Mouse (Mus musculus) myocyte (in vitro differentiated cells): ENCODE results near the gene Rbm20. TPM values are rescaled to one million over a fixed set of nuclear protein-coding genes. Genes with fewer than 3 reads are reported as not detected.

Source experiments
- H3K27me3 ChIP-seq: one replicate; pipeline ENCODE4 v1.6.1; 2011; ENCODE audit not compliant: control insufficient read depth, insufficient read depth, insufficient read length
- H3K36me3 ChIP-seq: one replicate; pipeline ENCODE4 v1.6.1; 2011; ENCODE audit not compliant: control insufficient read depth, insufficient read depth
- H3K4me2 ChIP-seq: one replicate; pipeline ENCODE4 v1.6.1; 2011; ENCODE audit warnings: low read depth, control low read depth
- H3K4me3 ChIP-seq: one replicate; pipeline ENCODE4 v1.5.1; 2011; ENCODE audit warnings: mild to moderate bottlenecking, control low read depth, moderate library complexity
- H3K79me2 ChIP-seq: one replicate; pipeline ENCODE4 v1.6.1; 2011; ENCODE audit not compliant: control insufficient read depth, insufficient read depth
- H3ac ChIP-seq: one replicate; pipeline ENCODE4 v1.6.1; 2011; ENCODE audit not compliant: control insufficient read depth, insufficient read length
- CEBPB ChIP-seq: IDR thresholded peaks from 2 replicates; pipeline ENCODE4 v1.6.1; 2011; ENCODE audit warnings: mild to moderate bottlenecking, moderate library complexity; ENCODE audit not compliant: poor library complexity, insufficient read depth, severe bottlenecking
- E2F4 ChIP-seq: IDR thresholded peaks from one replicate; pipeline ENCODE4 v1.6.1; 2011; ENCODE audit warnings: mild to moderate bottlenecking, control low read depth, moderate library complexity; ENCODE audit not compliant: insufficient read depth
- MAX ChIP-seq: IDR thresholded peaks from one replicate; pipeline ENCODE4 v1.6.1; 2011; ENCODE audit warnings: low read depth, mild to moderate bottlenecking, control low read depth
- MYOD1 ChIP-seq, 3 experiments: IDR thresholded peaks; one replicate each; pipeline ENCODE4 v1.6.1; 2011; ENCODE audit warnings: control low read depth in 2 of 3, low read depth in 2 of 3, mild to moderate bottlenecking in 2 of 3, moderate library complexity in 1 of 3; ENCODE audit not compliant: insufficient read length in 2 of 3, control insufficient read depth in 1 of 3
- MYOG ChIP-seq, 3 experiments: IDR thresholded peaks; one replicate each; pipeline ENCODE4 v1.6.1; 2011; ENCODE audit warnings: control low read depth in 2 of 3, low read depth in 2 of 3, mild to moderate bottlenecking in 2 of 3; ENCODE audit not compliant: insufficient read length in 2 of 3, control insufficient read depth in 1 of 3, insufficient read depth in 1 of 3
- POLR2A ChIP-seq: IDR thresholded peaks from one replicate; pipeline ENCODE4 v1.6.1; 2011; ENCODE audit warnings: low read depth, mild to moderate bottlenecking, control low read depth, moderate library complexity; ENCODE audit not compliant: insufficient read length
- POLR2AphosphoS2 ChIP-seq: IDR thresholded peaks from one replicate; pipeline ENCODE4 v1.6.1; 2011; ENCODE audit warnings: low read depth, control low read depth; ENCODE audit not compliant: insufficient read length
- REST ChIP-seq: IDR thresholded peaks from one replicate; pipeline ENCODE4 v1.6.1; 2011; ENCODE audit warnings: mild to moderate bottlenecking, control low read depth, moderate library complexity; ENCODE audit not compliant: insufficient read depth, insufficient read length
- SRF ChIP-seq: IDR thresholded peaks from one replicate; pipeline ENCODE4 v1.6.1; 2011; ENCODE audit warnings: low read depth; ENCODE audit not compliant: control insufficient read depth, insufficient read length
- TCF12 ChIP-seq: IDR thresholded peaks from one replicate; pipeline ENCODE4 v1.6.1; 2011; ENCODE audit warnings: mild to moderate bottlenecking, control low read depth; ENCODE audit not compliant: poor library complexity, insufficient read depth, severe bottlenecking
- TCF3 ChIP-seq: IDR thresholded peaks from one replicate; pipeline ENCODE4 v1.6.1; 2011; ENCODE audit warnings: low read depth, control low read depth; ENCODE audit not compliant: insufficient read length
- USF1 ChIP-seq: IDR thresholded peaks from one replicate; pipeline ENCODE4 v1.6.1; 2011; ENCODE audit warnings: low read depth, mild to moderate bottlenecking, control low read depth, moderate library complexity
- polyA plus RNA-seq: library from polyadenylated mRNA; unstranded; fragments of >200 nt; fragmentation: generic; extraction: Trizol; gene quantifications from one replicate; pipeline ENCODE4 v1.2.1, GENCODE M21; 2012; ENCODE audit warnings: missing spikeins

The Rbm20 gene
- polyA plus RNA-seq, 1 experiment, result 35.4 TPM

- no peak overlapping the region for H3ac ChIP-seq
- TF ChIP-seq TCF3 (no peak), MYOD1 (IDR thresholded peaks at IDR 0.05; ENCODE audit: control insufficient read depth in 1 of 3, insufficient read length in 2 of 3, low read depth in 2 of 3) (peak in 1 of 3 experiments; percentile 3)
These were observed 216.6 kb downstream of the Rbm20 start for GRCm38 (mm10) chr19:53893711-53894171.

DNA sequence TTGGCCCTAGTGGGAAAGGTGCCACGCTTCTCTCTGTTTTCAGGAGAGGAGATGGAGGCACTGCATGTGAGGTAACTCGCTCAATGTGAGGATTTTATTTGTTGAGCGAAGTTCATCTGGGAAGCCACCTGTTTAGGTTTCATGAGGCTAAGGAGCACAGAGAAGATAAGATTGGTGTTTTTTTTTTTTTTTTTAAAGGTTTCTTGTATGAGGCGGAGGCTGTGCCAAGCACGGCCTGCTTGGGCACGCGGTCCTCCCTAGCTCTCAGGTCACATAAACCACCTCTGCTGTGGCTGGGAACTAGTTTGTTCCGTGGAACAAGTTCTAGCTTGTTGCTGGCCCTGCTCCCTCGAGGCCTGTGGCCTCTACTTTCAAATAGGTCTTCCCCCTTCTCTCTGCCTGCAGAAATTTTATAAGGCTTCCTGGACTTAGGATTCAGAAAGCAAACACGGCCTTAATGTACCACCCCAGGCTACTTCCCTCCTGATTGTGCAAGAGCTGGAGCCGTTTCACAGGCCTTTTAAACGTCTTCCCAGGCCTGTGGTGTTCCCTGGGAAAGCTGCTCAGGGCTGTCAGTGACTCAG lies 217.5 kb downstream of the Rbm20 start:
- no peak overlapping the region for H3K4me3 ChIP-seq
- H3K36me3 ChIP-seq, result no peaks in the 10 kb centered on the region
- no peak overlapping the region for H3K4me2 ChIP-seq
- H3K27me3 ChIP-seq, result no peaks in the 10 kb centered on the region
- no peaks in the 10 kb centered on the region for H3K79me2 ChIP-seq
- H3ac ChIP-seq, result no peak overlapping the region
- TF ChIP-seq E2F4 (no peak), TCF3 (no peak), POLR2A (no peak), CEBPB (peak; percentile 77), TCF12 (no peak)

More at GRCm38 (mm10) chr19:53893711-53894171, 216.6 kb downstream of the Rbm20 start:
- Histone ChIP-seq H3K27me3 (no peaks in the 10 kb centered on the region), H3K36me3 (no peaks in the 10 kb centered on the region), H3K4me3 (no peak overlapping the region), H3K4me2 (no peak overlapping the region), H3K79me2 (no peaks in the 10 kb centered on the region)

GRCm38 (mm10) chr19:53898046-53898445 lies 220.9 kb downstream of the Rbm20 start:
- H3K36me3 ChIP-seq, result no peaks in the 10 kb centered on the region
- no peaks in the 10 kb centered on the region for H3K27me3 ChIP-seq
- H3K4me2 ChIP-seq, result no peak overlapping the region
- TF ChIP-seq SRF (no peak), POLR2A (no peak), REST (no peak), TCF3 (no peak), USF1 (no peak), MYOG (IDR thresholded peaks at IDR 0.05; ENCODE audit: control insufficient read depth in 1 of 3, insufficient read depth in 1 of 3, insufficient read length in 2 of 3, low read depth in 2 of 3) (no peak), MYOD1 (IDR thresholded peaks at IDR 0.05; ENCODE audit: control insufficient read depth in 1 of 3, insufficient read length in 2 of 3, low read depth in 2 of 3) (no peak), TCF12 (no peak)
- no peak overlapping the region for H3K4me3 ChIP-seq
- no peaks in the 10 kb centered on the region for H3K79me2 ChIP-seq
- H3ac ChIP-seq, result no peak overlapping the region

GRCm38 (mm10) chr19:53898498-53898897 lies 221.4 kb downstream of the Rbm20 start:
- Histone ChIP-seq H3K4me2 (no peak overlapping the region), H3K4me3 (no peak overlapping the region), H3K79me2 (no peaks in the 10 kb centered on the region), H3ac (no peak overlapping the region), H3K36me3 (no peaks in the 10 kb centered on the region), H3K27me3 (no peaks in the 10 kb centered on the region)
- no peak for TF ChIP-seq MAX

DNA sequence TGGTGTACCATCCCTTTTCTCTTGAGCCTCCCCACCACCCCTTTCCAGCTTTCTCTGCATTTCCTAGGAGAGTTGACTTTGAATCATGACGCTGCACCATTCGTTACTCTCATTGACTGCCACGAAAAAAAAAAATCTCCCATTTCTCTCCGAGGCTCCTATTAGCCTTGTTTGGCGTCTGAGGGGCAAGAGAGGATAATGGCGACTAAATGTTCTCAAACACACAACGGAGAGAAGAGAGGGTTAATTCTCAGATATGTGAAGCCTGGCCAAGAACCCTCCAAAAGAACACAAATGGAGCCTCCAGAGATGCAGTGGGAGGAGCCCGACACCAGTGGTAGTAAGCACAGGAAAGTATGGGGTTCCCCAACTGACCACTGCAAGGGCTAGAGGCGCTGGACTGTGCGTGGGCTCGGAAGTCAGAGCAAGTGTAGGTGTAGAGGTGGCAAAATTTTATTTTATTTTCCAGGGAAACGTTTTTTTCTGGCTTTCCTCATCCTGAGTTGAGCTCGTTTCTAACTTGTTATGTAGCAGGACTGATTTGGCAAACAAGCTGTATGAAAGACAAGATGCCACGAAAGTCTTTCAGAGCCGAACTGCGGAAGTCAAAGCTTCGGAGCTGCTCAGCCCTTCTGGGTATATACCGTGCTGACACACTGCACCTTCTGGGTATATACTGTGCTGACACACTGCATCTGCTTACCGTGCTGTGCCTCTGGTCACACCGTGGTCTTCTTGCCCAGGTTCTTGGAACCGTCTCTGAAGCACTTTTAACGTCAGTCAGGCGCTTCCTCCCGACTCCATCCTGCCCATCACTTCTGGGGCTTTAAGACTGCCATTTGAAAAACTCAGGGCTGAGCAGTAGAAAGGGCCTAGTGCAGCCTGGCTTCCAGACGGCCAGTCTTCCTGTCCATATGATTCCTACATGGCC lies 222.1 kb downstream of the Rbm20 start:
- TF ChIP-seq CEBPB (no peak), E2F4 (no peak), POLR2A (no peak), SRF (no peak), USF1 (no peak), MAX (no peak), TCF3 (no peak), MYOG (IDR thresholded peaks at IDR 0.05; ENCODE audit: control insufficient read depth in 1 of 3, insufficient read depth in 1 of 3, insufficient read length in 2 of 3, low read depth in 2 of 3) (no peak), MYOD1 (IDR thresholded peaks at IDR 0.05; ENCODE audit: control insufficient read depth in 1 of 3, insufficient read length in 2 of 3, low read depth in 2 of 3) (no peak), REST (no peak), TCF12 (no peak), POLR2AphosphoS2 (no peak)
- no peaks in the 10 kb centered on the region for H3K27me3 ChIP-seq
- no peak overlapping the region for H3K4me3 ChIP-seq
- no peaks in the 10 kb centered on the region for H3K36me3 ChIP-seq
- H3K79me2 ChIP-seq, result no peaks in the 10 kb centered on the region
- no peak overlapping the region for H3K4me2 ChIP-seq
- no peak overlapping the region for H3ac ChIP-seq
